Mouse (Mus musculus): Measurements from ENCODE around the gene Gin1. TPM values are rescaled to one million over a fixed set of nuclear protein-coding genes. Genes with fewer than 3 reads are reported as not detected.

Gin1 gene
- polyA plus RNA-seq, 1 experiment, result 3.2 TPM

DNA sequence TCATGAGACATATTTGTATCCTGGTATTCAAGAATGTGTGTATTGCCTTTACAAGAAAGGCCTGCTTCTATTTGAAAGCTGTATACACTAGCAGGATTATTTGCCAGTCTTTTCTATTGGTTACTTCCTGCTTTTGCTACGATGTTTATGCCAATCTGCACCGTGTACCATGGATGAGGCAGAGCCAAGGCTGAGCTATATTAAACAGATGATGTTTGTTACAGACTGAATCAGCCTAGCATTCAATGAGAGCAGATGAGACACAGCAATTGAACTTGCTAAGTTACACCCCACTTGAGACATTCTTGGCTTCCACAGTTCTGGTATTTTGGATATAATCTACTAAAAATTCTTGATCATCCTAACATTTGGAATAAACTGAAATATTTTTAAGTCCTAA lies 57.6 kb downstream of the Gin1 start:
- Histone ChIP-seq H3ac (ENCODE audit: control insufficient read depth, insufficient read length, low read depth) (no peak overlapping the region), H3K79me2 (ENCODE audit: control insufficient read depth, insufficient read depth) (no peaks in the 10 kb centered on the region), H3K79me3 (ENCODE audit: low read depth) (no peaks in the 10 kb centered on the region), H3K4me3 (ENCODE audit: insufficient read depth, poor library complexity, severe bottlenecking) (no peak overlapping the region), H3K36me3 (ENCODE audit: control insufficient read depth, insufficient read depth) (peaks cover 6% of the 10 kb centered on the region), H3K27me3 (ENCODE audit: control insufficient read depth, insufficient read depth, insufficient read length) (no peaks in the 10 kb centered on the region)
- no peak for TF ChIP-seq CEBPB (IDR thresholded peaks at IDR 0.05; ENCODE audit: low read depth)
- no peak for TF ChIP-seq USF1 (IDR thresholded peaks at IDR 0.05; ENCODE audit: low read depth)
- TF ChIP-seq CTCF (IDR thresholded peaks at IDR 0.05; ENCODE audit: control insufficient read depth, insufficient read depth, insufficient read length), result no peak
- no peak for TF ChIP-seq MAX (IDR thresholded peaks at IDR 0.05)
- no peak for TF ChIP-seq MYOD1 (IDR thresholded peaks at IDR 0.05; ENCODE audit: control insufficient read depth, insufficient read length, low read depth)
- no peak for TF ChIP-seq MYOG (IDR thresholded peaks at IDR 0.05; ENCODE audit: control insufficient read depth, extremely low read depth, insufficient read length)

DNA sequence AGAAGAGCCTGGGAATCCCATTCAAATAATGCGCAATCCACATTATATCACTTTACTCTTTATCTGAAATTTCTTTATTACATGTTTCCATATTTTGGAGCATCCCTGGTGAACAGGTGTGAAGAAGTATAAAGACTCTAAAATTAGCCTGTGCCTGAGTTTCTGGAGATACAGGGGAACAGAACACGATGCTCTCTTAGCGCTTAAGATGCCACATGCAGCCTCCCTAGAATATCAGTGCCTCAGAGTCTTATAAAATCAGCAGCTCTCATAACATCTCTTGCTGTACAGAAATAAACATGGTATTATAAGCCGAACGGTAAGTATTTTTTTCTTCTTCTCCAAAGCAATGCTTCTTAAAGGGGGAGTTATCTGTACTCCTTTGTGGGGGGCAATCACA lies 58.1 kb downstream of the Gin1 start:
- no peaks in the 10 kb centered on the region for H3K27me3 ChIP-seq (ENCODE audit: control insufficient read depth, insufficient read depth, insufficient read length)
- H3K79me3 ChIP-seq (ENCODE audit: low read depth), result no peaks in the 10 kb centered on the region
- no peak overlapping the region for H3K4me3 ChIP-seq (ENCODE audit: insufficient read depth, poor library complexity, severe bottlenecking)
- peaks cover 6% of the 10 kb centered on the region for H3K36me3 ChIP-seq (ENCODE audit: control insufficient read depth, insufficient read depth)
- TF ChIP-seq MYOD1 (IDR thresholded peaks at IDR 0.05; ENCODE audit: control insufficient read depth, insufficient read length, low read depth), result no peak
- TF ChIP-seq FOSL1 (IDR thresholded peaks at IDR 0.05; ENCODE audit: insufficient read depth, low read length, poor library complexity, severe bottlenecking), result no peak
- H3ac ChIP-seq (ENCODE audit: control insufficient read depth, insufficient read length, low read depth), result no peak overlapping the region
- H3K79me2 ChIP-seq (ENCODE audit: control insufficient read depth, insufficient read depth), result no peaks in the 10 kb centered on the region

DNA sequence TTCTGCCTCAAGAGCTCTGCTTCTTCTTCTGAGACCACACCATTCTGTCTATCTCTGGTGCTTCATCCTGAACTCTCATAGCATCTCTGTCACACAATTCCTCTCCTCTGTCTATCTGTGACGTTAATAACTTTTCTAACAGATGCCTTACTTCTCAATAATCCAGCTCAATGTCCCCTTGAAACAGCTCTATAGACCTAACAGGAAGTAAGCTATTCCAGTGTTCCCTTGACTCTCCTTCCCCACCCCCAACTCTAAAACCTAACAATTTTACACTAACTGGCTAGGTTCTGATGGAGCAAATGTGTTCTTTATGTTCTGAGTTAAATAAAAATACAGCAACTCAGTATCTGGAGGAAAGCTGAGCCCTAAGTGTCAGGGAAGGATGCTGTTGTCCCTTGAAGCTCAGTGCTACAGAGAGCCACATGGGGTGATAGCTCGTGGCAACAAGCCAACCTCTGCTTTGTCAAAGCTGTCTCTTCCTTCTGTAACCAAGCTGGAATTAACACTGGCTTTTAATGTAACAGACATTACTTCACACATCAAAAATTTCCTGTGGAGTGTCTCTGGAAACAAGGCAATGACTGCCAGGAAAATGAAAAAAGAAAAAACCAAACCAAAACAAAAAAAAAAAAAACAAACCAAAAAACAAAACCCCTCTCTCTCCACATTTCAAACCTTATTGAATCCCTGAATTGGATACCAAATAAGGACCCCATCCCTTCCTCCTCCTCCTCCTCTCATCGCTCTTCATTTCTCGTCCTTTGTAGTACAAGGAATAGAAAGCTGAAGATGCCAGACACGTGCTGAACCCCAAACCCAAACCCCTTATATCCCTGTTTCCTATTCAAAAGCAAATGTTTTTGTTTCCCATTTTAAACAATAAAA lies 63.7 kb downstream of the Gin1 start:
- Histone ChIP-seq H3K4me3 (ENCODE audit: insufficient read depth, poor library complexity, severe bottlenecking) (no peak overlapping the region), H3K27me3 (ENCODE audit: control insufficient read depth, insufficient read depth, insufficient read length) (no peaks in the 10 kb centered on the region), H3ac (ENCODE audit: control insufficient read depth, insufficient read length, low read depth) (no peak overlapping the region), H3K36me3 (ENCODE audit: control insufficient read depth, insufficient read depth) (peaks cover 6% of the 10 kb centered on the region), H3K79me2 (ENCODE audit: control insufficient read depth, insufficient read depth) (no peaks in the 10 kb centered on the region), H3K79me3 (ENCODE audit: low read depth) (no peaks in the 10 kb centered on the region)
- TF ChIP-seq MYOD1 (IDR thresholded peaks at IDR 0.05; ENCODE audit: control insufficient read depth, insufficient read length, low read depth) (no peak), MAX (IDR thresholded peaks at IDR 0.05) (no peak), CTCF (IDR thresholded peaks at IDR 0.05; ENCODE audit: control insufficient read depth, insufficient read depth, insufficient read length) (no peak), CEBPB (IDR thresholded peaks at IDR 0.05; ENCODE audit: low read depth) (no peak), MYOG (IDR thresholded peaks at IDR 0.05; ENCODE audit: control insufficient read depth, extremely low read depth, insufficient read length) (no peak), USF1 (IDR thresholded peaks at IDR 0.05; ENCODE audit: low read depth) (no peak), FOSL1 (IDR thresholded peaks at IDR 0.05; ENCODE audit: insufficient read depth, low read length, poor library complexity, severe bottlenecking) (no peak)

DNA sequence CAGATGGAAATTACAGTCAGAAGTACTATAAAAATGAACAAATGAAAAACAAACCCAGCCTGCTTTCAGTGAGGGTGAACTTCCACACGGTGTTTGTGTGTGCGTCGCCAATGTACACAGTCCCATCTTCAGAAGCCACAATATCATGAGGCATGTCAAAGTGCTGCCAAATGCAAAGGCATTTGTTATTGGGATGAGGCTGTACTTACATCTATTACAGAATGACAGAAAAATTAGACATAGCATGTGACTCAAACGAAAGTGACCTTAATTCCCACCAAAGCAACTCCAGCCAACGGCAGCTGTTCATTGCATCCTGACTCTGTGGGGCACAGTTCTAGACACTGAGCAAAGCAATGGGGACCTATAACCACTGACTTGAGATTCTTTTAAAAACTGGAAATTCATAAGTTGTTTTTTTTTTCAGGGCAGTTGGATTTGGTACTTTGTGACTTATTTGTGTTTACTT lies 64.4 kb downstream of the Gin1 start:
- Histone ChIP-seq H3K79me2 (ENCODE audit: control insufficient read depth, insufficient read depth) (no peaks in the 10 kb centered on the region), H3K36me3 (ENCODE audit: control insufficient read depth, insufficient read depth) (peaks cover 6% of the 10 kb centered on the region), H3K27me3 (ENCODE audit: control insufficient read depth, insufficient read depth, insufficient read length) (no peaks in the 10 kb centered on the region), H3K4me3 (ENCODE audit: insufficient read depth, poor library complexity, severe bottlenecking) (no peak overlapping the region), H3ac (ENCODE audit: control insufficient read depth, insufficient read length, low read depth) (no peak overlapping the region), H3K79me3 (ENCODE audit: low read depth) (no peaks in the 10 kb centered on the region)
- TF ChIP-seq MAX (IDR thresholded peaks at IDR 0.05) (no peak), MYOD1 (IDR thresholded peaks at IDR 0.05; ENCODE audit: control insufficient read depth, insufficient read length, low read depth) (no peak), CTCF (IDR thresholded peaks at IDR 0.05; ENCODE audit: control insufficient read depth, insufficient read depth, insufficient read length) (no peak), USF1 (IDR thresholded peaks at IDR 0.05; ENCODE audit: low read depth) (no peak), MYOG (IDR thresholded peaks at IDR 0.05; ENCODE audit: control insufficient read depth, extremely low read depth, insufficient read length) (no peak), CEBPB (IDR thresholded peaks at IDR 0.05; ENCODE audit: low read depth) (no peak), FOSL1 (IDR thresholded peaks at IDR 0.05; ENCODE audit: insufficient read depth, low read length, poor library complexity, severe bottlenecking) (no peak)

Other genes with a start within 250 kb of the Gin1 start
- gene D1Ertd622e, start 108.1 kb upstream of the Gin1 start, polyA plus RNA-seq (2012; fragmentation: generic; extraction: Trizol), result 22.5 TPM
- 3.8 TPM for gene Ppip5k2, start 239 bp downstream of the Gin1 start, polyA plus RNA-seq (2012; fragmentation: generic; extraction: Trizol)